Mouse (Mus musculus): Measurements from ENCODE around the gene Olfr555.
A peak's percentile ranks its signal among the peaks of the same experiment; 100 is the strongest.

- TF ChIP-seq POLR2A (IDR thresholded peaks at IDR 0.05; ENCODE audit: control insufficient read depth, low read depth, low read length) (peak; percentile 53; the same call in 1 of the 2 replicates), CTCF (IDR thresholded peaks at IDR 0.05; ENCODE audit: control insufficient read depth, insufficient read depth, insufficient replicate concordance, low read depth, low read length) (no peak)
Measured at GRCm38 (mm10) chr7:102686944-102687501, 28.4 kb downstream of the Olfr555 start, which contains the start of gene Trim68.

Data from testis, adult 2 months (tissue).